Mouse (Mus musculus) kidney, embryonic 14.5 days (tissue): ENCODE results near the gene Slc2a6. TPM values are rescaled to one million over a fixed set of nuclear protein-coding genes. Genes with fewer than 3 reads are reported as not detected.

Source experiments
- ATAC-seq: fragments of 200-750 bp; cut with Nextera tagmentation; 2 replicates; pipeline ENCODE4 v1.8.0; 2017; ENCODE audit warnings: moderate number of reproducible peaks, mild to moderate bottlenecking, moderate TSS enrichment, moderate library complexity; ENCODE audit not compliant: low FRiP score, low TSS enrichment
- H3K27ac ChIP-seq: fragments of 300-500 bp; sonication (generic); 2 replicates; pipeline ENCODE4 v1.5.1; 2014; ENCODE audit warnings: low read depth, mild to moderate bottlenecking, low read length, moderate library complexity, mixed read lengths
- H3K27me3 ChIP-seq: fragments of 300-500 bp; sonication (generic); 2 replicates; pipeline ENCODE4 v1.6.1; 2014; ENCODE audit warnings: mild to moderate bottlenecking, low read length; ENCODE audit not compliant: control insufficient read depth, insufficient read depth
- H3K36me3 ChIP-seq: fragments of 300-500 bp; sonication (generic); 2 replicates; pipeline ENCODE4 v1.6.1; 2014; ENCODE audit warnings: low read length, mixed read lengths; ENCODE audit not compliant: control insufficient read depth, insufficient read depth
- H3K4me1 ChIP-seq: fragments of 300-500 bp; sonication (generic); 2 replicates; pipeline ENCODE4 v1.6.1; 2014; ENCODE audit warnings: low read length, mixed read lengths; ENCODE audit not compliant: control insufficient read depth, insufficient read depth
- H3K4me2 ChIP-seq: fragments of 300-500 bp; sonication (generic); replicated peaks from 2 replicates; pipeline ENCODE4 v1.6.1; 2014; ENCODE audit warnings: low read depth, mild to moderate bottlenecking, low read length
- H3K4me3 ChIP-seq: fragments of 300-500 bp; sonication (generic); 2 replicates; pipeline ENCODE4 v1.5.1; 2014; ENCODE audit warnings: mild to moderate bottlenecking, low read length
- H3K9ac ChIP-seq: fragments of 300-500 bp; sonication (generic); 2 replicates; pipeline ENCODE4 v1.6.1; 2014; ENCODE audit warnings: low read depth, mild to moderate bottlenecking, low read length, moderate library complexity
- H3K9me3 ChIP-seq: fragments of 300-500 bp; sonication (generic); 2 replicates; pipeline ENCODE4 v1.6.1; 2016; ENCODE audit warnings: low read length; ENCODE audit not compliant: control insufficient read depth
- WGBS: fragments of 180-500 bp; shearing (Covaris S2); extraction: QIAGEN DNeasy Blood & Tissue Kit; methylation state at CpG from one replicate; pipeline ENCODE4 v1.1.7; 2014; 5-methylcytosine and 5-hydroxymethylcytosine counted together
- polyA plus RNA-seq: library from polyadenylated mRNA; unstranded; fragments of >200 nt; fragmentation: Nextera tagmentation; extraction: Ambion mirVana; gene quantifications from 2 replicates; pipeline ENCODE4 v1.2.1, GENCODE M21; 2014

Gene Slc2a6
- polyA plus RNA-seq, 1 experiment from 2014 or later, result 0.64 TPM

DNA sequence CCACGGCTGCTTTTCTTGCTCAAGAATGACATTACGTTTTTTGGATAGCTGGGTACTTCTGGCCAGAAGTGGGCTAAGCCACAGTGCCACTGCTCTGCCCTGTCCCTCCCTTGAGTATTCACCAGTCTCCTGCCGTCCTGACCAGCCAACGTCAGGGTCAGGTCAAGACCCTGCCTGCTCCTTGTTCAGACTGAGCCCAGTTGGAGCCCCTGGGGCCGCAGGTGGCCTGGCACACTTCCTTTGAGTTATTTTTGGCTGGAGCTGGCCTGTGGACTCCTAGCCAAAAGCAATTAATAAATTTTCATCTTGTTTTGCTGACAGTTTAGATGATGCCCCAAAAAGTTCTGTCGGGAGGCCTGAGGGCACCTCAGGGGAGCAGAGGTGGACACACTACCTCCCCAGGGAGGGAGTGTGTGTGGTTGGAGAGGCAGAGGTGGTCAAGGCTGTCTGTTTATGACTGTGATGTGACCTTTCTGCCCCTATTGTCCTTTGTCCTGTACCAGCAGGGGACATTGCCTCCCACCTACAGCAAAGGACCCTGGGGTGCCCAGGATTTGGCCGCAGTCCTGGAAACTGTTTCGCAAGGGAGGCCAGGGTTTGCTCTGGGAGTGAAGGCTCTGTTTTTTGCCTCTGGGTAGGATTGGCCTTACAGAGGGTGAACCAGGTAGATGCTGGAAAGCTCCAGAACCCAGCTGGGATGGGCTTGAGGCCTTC is 14.5 kb upstream of the Slc2a6 start:
- no peaks in the 10 kb centered on the region for H3K27me3 ChIP-seq
- H3K36me3 ChIP-seq, result no peaks in the 10 kb centered on the region
- no peaks in the 10 kb centered on the region for H3K9me3 ChIP-seq
- no peak overlapping the region for H3K4me2 ChIP-seq
- H3K27ac ChIP-seq, result no peak overlapping the region
- no peak overlapping the region for H3K4me3 ChIP-seq
- 69% methylated on average over 8 of the region's 8 CpGs for WGBS
- H3K9ac ChIP-seq, result no peak overlapping the region
- no peak for ATAC-seq
- H3K4me1 ChIP-seq, result no peaks in the 10 kb centered on the region

DNA sequence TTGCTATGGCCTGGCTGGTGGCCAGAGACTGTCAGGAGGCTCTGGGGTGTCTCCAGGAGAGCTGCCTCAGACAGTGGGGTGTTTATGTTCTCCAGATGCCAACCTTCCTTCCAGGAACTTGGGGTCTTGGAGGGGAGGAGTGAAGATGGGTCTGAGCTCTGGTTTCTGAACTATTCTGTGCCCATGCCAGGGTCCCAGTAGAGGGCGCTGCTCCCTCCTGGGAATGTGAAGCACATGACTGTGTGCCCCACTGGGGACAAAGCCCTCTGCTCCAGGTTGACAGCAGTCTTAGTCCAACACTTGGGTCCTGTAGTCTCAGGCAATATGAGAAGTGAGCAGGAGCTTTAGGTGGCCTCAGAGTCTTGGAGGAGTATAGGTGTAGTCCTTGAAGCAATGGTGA is 11.5 kb upstream of the Slc2a6 start:
- Histone ChIP-seq H3K9ac (no peak overlapping the region), H3K27ac (no peak overlapping the region), H3K4me1 (no peaks in the 10 kb centered on the region), H3K36me3 (no peaks in the 10 kb centered on the region), H3K4me2 (no peak overlapping the region), H3K9me3 (no peaks in the 10 kb centered on the region), H3K27me3 (no peaks in the 10 kb centered on the region), H3K4me3 (no peak overlapping the region)
- 6% methylated on average over 1 of the region's 1 CpGs for WGBS
- ATAC-seq, result no peak; the same call in 1 of the 2 replicates

GRCm38 (mm10) chr2:27038596-27038995 is 10.8 kb upstream of the Slc2a6 start:
- Histone ChIP-seq H3K9ac (no peak overlapping the region), H3K9me3 (no peaks in the 10 kb centered on the region), H3K36me3 (no peaks in the 10 kb centered on the region), H3K4me2 (no peak overlapping the region), H3K27me3 (no peaks in the 10 kb centered on the region), H3K4me1 (no peaks in the 10 kb centered on the region), H3K4me3 (no peak overlapping the region), H3K27ac (no peak overlapping the region)
- 3% methylated on average over 3 of the region's 3 CpGs for WGBS
- peak; percentile 38; the same call in 1 of the 2 replicates for ATAC-seq

DNA sequence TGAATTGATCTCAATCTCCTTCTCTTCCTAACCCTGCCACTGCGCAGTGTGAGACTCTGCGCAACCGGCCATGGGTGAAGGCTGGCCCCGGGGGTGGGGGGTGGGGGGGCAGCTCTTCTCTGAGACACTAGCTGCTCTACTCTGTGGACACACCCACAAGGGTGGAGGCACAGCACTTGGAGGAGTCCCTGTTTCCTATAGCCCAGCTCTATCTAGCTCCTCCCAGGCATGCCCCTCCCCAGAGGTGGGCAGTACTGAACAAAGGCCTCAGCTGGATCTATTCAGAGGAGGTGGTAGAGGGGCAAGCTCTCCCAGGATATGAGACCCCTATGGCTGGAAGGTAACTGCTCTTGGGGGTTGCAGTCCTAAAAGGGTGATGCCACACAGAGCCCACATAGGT is 9.2 kb upstream of the Slc2a6 start:
- no peak for ATAC-seq
- no peak overlapping the region for H3K9ac ChIP-seq

DNA sequence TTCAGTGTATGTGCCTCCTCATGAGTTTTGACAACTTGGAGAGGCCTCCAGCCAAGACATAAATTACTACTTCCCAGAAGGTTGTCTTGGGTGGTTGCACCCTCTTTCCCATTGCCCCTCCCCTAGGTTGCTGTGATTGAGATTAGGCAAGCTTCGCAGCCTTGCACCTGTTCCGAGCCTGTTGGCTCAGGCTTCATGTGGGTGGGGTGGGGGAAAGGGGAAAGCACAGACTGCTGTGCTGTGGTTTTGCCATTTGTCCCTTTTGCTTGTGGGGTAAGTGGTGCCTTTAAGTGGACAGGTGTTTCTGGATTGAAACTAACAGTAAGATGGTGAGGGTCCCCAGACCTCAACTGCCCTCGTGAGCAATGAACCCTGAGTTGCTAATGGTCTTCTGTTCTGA is 8.2 kb upstream of the Slc2a6 start:
- ATAC-seq, result no peak
- Histone ChIP-seq H3K4me1 (no peaks in the 10 kb centered on the region), H3K9me3 (no peaks in the 10 kb centered on the region), H3K36me3 (no peaks in the 10 kb centered on the region), H3K9ac (no peak overlapping the region), H3K27ac (no peak overlapping the region), H3K4me3 (no peak overlapping the region), H3K27me3 (no peaks in the 10 kb centered on the region), H3K4me2 (no peak overlapping the region)
- WGBS, result 73% methylated on average over 3 of the region's 3 CpGs

More for the DNA sequence above, 9.2 kb upstream of the Slc2a6 start:
- no peaks in the 10 kb centered on the region for H3K9me3 ChIP-seq
- H3K27me3 ChIP-seq, result no peaks in the 10 kb centered on the region
- H3K27ac ChIP-seq, result no peak overlapping the region
- no peak overlapping the region for H3K4me2 ChIP-seq
- 62% methylated on average over 4 of the region's 4 CpGs for WGBS
- H3K36me3 ChIP-seq, result no peaks in the 10 kb centered on the region
- H3K4me3 ChIP-seq, result no peak overlapping the region
- H3K4me1 ChIP-seq, result no peaks in the 10 kb centered on the region

DNA sequence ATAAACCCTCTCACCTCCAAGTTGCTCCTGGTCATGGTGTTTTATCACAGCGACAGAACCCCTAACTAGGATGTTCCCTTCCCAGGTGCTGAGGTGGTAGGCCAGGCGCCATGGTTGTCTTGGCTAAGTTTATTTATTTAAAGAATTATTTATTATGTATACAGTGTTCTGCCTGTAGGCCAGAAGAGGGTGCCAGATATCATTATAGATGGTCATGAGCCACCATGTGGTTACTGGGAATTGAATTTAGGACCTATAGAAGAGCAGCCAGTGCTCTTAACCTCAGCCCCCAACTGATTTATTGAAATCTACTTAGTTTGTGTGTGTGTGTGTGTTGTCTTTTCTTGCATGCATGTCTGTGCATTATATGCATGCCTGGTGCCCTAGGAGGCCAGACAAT is 4.6 kb upstream of the Slc2a6 start:
- no peaks in the 10 kb centered on the region for H3K36me3 ChIP-seq
- no peak overlapping the region for H3K4me3 ChIP-seq
- H3K27ac ChIP-seq, result no peak overlapping the region
- 74% methylated on average over 2 of the region's 2 CpGs for WGBS
- H3K4me2 ChIP-seq, result no peak overlapping the region
- ATAC-seq, result no peak
- no peaks in the 10 kb centered on the region for H3K9me3 ChIP-seq
- no peaks in the 10 kb centered on the region for H3K27me3 ChIP-seq
- H3K4me1 ChIP-seq, result peaks cover 4% of the 10 kb centered on the region; the same call in 1 of the 2 replicates
- no peak overlapping the region for H3K9ac ChIP-seq

DNA sequence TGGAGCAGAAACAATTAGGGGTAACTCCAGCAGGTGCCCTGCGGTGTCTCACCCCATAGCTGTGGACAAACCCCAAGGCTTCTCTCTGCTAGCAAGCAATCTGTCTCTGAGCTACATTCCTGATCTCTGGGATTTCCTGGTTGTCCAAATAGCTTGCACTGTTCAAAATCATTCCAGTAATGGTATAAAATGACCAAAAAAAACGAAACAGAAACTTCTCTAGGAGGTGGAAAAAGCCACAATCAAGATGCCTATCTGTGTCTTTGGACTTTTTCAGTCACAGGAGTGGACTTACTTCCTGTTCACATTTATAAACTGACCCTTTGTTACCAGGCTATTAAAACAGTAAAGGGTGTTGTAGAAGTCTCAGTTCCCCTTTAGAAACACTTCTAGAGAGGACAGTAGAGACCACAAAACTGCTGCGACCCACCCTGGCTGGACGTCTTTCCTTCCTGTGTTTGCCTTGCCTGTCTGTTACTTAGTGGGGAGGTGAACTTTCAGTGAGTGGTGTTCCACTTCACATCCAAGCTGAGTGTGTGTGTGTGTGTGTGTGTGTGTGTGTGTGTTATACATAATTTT is 728 bp upstream of the Slc2a6 start:
- WGBS, result 55% methylated on average over 4 of the region's 4 CpGs
- no peak overlapping the region for H3K9ac ChIP-seq
- no peak overlapping the region for H3K4me3 ChIP-seq

DNA sequence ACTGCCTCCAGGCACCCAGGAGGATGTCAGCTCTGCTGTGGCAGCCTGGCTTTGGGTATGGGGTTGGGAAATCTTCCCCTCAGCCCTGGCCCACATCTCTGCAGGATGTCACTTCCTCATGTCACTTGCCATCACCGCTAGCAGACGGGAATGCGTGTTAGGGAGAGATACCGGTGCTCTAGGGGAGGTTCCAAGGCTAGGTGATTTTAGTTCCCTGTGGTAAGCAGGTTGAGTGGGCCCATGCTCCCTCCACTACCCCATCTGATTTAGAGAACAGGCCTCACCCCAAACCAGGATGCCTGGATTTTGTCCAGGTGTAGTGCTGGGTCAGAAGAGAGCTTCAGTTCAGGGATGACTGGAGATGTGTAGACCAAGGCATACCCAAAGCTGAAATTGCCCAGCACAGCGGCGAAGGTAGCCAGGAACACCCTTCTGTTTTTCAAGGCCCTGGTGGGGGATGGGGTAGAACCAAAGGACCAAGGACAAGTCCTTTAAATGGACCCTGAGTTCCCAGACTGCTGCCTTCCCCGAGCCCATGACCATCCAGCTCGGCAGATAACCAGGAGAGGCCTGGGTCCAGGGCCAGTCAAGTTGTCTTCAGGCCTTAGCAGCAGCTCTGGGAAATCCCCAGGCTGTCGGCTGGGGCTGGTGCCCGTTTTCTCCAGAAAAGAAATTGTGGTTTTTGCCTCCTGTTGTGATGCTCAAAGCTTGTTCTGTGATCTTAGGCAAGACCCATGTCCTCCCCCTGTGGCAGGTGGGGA is 761 bp downstream of the Slc2a6 start:
- H3K9me3 ChIP-seq, result no peaks in the 10 kb centered on the region
- H3K27me3 ChIP-seq, result no peaks in the 10 kb centered on the region
- H3K36me3 ChIP-seq, result no peaks in the 10 kb centered on the region
- no peak overlapping the region for H3K9ac ChIP-seq
- H3K4me2 ChIP-seq, result peak overlapping the region; percentile 37
- H3K27ac ChIP-seq, result no peak overlapping the region
- H3K4me3 ChIP-seq, result no peak overlapping the region
- peaks cover 4% of the 10 kb centered on the region; the same call in 1 of the 2 replicates for H3K4me1 ChIP-seq
- ATAC-seq, result no peak
- 76% methylated on average over 10 of the region's 10 CpGs for WGBS

More for the DNA sequence above, 728 bp upstream of the Slc2a6 start:
- ATAC-seq, result no peak; the same call in 1 of the 2 replicates
- Histone ChIP-seq H3K4me2 (peak overlapping the region; percentile 37), H3K27me3 (no peaks in the 10 kb centered on the region), H3K27ac (no peak overlapping the region), H3K9me3 (no peaks in the 10 kb centered on the region), H3K36me3 (no peaks in the 10 kb centered on the region), H3K4me1 (peaks cover 4% of the 10 kb centered on the region; the same call in 1 of the 2 replicates)

DNA sequence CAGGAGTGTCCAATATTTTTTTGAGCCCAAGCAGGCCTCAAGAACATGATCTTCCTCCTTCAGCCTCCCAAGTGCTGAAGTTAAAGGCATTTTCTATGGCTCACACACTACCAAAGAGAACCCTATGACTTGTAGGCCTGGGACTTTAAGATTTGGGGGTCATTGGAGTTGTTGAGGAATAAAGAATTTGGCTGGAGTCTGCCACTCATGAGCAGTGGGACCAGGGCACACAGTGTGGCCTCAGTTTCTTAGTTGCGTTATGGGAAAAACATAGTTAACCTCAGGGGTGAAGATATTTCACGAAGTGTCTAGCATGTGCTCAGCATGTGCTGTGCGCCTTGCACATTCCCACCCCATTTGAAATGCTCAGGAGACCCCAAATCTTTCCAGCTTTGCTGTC is 1.5 kb downstream of the Slc2a6 start:
- no peak overlapping the region for H3K4me2 ChIP-seq
- H3K4me3 ChIP-seq, result no peak overlapping the region
- H3K27me3 ChIP-seq, result no peaks in the 10 kb centered on the region
- no peak overlapping the region for H3K27ac ChIP-seq
- ATAC-seq, result no peak
- H3K9ac ChIP-seq, result no peak overlapping the region
- WGBS, result 96% methylated on average over 3 of the region's 3 CpGs
- no peaks in the 10 kb centered on the region for H3K9me3 ChIP-seq
- no peaks in the 10 kb centered on the region for H3K36me3 ChIP-seq
- peaks cover 4% of the 10 kb centered on the region; the same call in 1 of the 2 replicates for H3K4me1 ChIP-seq
